Mouse (Mus musculus): ENCODE measurements around the gene Enpp7. TPM values are rescaled to one million over a fixed set of nuclear protein-coding genes. Genes with fewer than 3 reads are reported as not detected.
A peak's percentile ranks its signal among the peaks of the same experiment; 100 is the strongest.

Gene Enpp7
- polyA plus RNA-seq, 1 experiment from 2014 or later = not detected

GRCm38 (mm10) chr11:118998540-118999265 is 10.7 kb downstream of the Enpp7 start:
- no peaks in the 10 kb centered on the region for H3K9me3 ChIP-seq (replicated peaks)
- WGBS = 5% methylated on average over 30 of the region's 30 CpGs
- H3K4me3 ChIP-seq = peak overlapping the region; percentile 20
- peak overlapping the region; percentile 52 for H3K9ac ChIP-seq
- peaks cover 15% of the 10 kb centered on the region for H3K27me3 ChIP-seq
- peak; percentile 68 for ATAC-seq (ENCODE audit: low FRiP score)
- peak overlapping the region; percentile 78 for H3K27ac ChIP-seq
- H3K36me3 ChIP-seq = no peaks in the 10 kb centered on the region
- H3K4me2 ChIP-seq (replicated peaks) = peak overlapping the region; percentile 51
- H3K4me1 ChIP-seq = peaks cover 28% of the 10 kb centered on the region

- no peaks in the 10 kb centered on the region for H3K36me3 ChIP-seq
- peak; percentile 68 for ATAC-seq (ENCODE audit: low FRiP score)
- H3K9ac ChIP-seq = peak overlapping the region; percentile 52; the same call in 1 of the 2 replicates
- H3K4me1 ChIP-seq = peaks cover 28% of the 10 kb centered on the region
- 3% methylated on average over 26 of the region's 26 CpGs for WGBS
- H3K4me3 ChIP-seq = peak overlapping the region; percentile 12
- H3K27ac ChIP-seq = peak overlapping the region; percentile 78
- peaks cover 15% of the 10 kb centered on the region for H3K27me3 ChIP-seq
- H3K9me3 ChIP-seq (replicated peaks) = no peaks in the 10 kb centered on the region
- H3K4me2 ChIP-seq (replicated peaks) = peak overlapping the region; percentile 51
Observed at GRCm38 (mm10) chr11:118999361-118999804, 11.4 kb downstream of the Enpp7 start.

- no peak for ATAC-seq (ENCODE audit: low FRiP score)
- Histone ChIP-seq H3K9ac (no peak overlapping the region), H3K27ac (no peak overlapping the region), H3K9me3 (replicated peaks) (no peaks in the 10 kb centered on the region), H3K4me2 (replicated peaks) (no peak overlapping the region), H3K4me1 (peaks cover 19% of the 10 kb centered on the region), H3K27me3 (peaks cover 10% of the 10 kb centered on the region), H3K36me3 (no peaks in the 10 kb centered on the region), H3K4me3 (no peak overlapping the region)
- WGBS = 71% methylated on average over 2 of the region's 2 CpGs
Observed at GRCm38 (mm10) chr11:119000877-119001276, 12.9 kb downstream of the Enpp7 start.

GRCm38 (mm10) chr11:119001493-119002128 is 13.6 kb downstream of the Enpp7 start:
- no peak overlapping the region for H3K27ac ChIP-seq
- H3K9ac ChIP-seq = no peak overlapping the region
- no peaks in the 10 kb centered on the region for H3K36me3 ChIP-seq
- 63% methylated on average over 4 of the region's 4 CpGs for WGBS
- no peak for ATAC-seq (ENCODE audit: low FRiP score)
- H3K9me3 ChIP-seq (replicated peaks) = no peaks in the 10 kb centered on the region
- peaks cover 10% of the 10 kb centered on the region for H3K27me3 ChIP-seq
- H3K4me3 ChIP-seq = no peak overlapping the region
- no peak overlapping the region for H3K4me2 ChIP-seq (replicated peaks)
- H3K4me1 ChIP-seq = peaks cover 19% of the 10 kb centered on the region

GRCm38 (mm10) chr11:119005547-119006275 is 17.7 kb downstream of the Enpp7 start:
- no peaks in the 10 kb centered on the region for H3K9me3 ChIP-seq (replicated peaks)
- H3K4me2 ChIP-seq (replicated peaks) = no peak overlapping the region
- no peak overlapping the region for H3K9ac ChIP-seq
- H3K4me1 ChIP-seq = no peaks in the 10 kb centered on the region
- no peaks in the 10 kb centered on the region for H3K36me3 ChIP-seq
- no peak overlapping the region for H3K27ac ChIP-seq
- peaks cover 4% of the 10 kb centered on the region for H3K27me3 ChIP-seq
- no peak for ATAC-seq (ENCODE audit: low FRiP score)
- 85% methylated on average over 10 of the region's 10 CpGs for WGBS
- H3K4me3 ChIP-seq = no peak overlapping the region

GRCm38 (mm10) chr11:119006462-119006861 is 18.5 kb downstream of the Enpp7 start:
- Histone ChIP-seq H3K9ac (no peak overlapping the region), H3K4me1 (no peaks in the 10 kb centered on the region), H3K4me3 (no peak overlapping the region), H3K4me2 (replicated peaks) (no peak overlapping the region), H3K36me3 (no peaks in the 10 kb centered on the region), H3K9me3 (replicated peaks) (no peaks in the 10 kb centered on the region), H3K27ac (no peak overlapping the region), H3K27me3 (no peaks in the 10 kb centered on the region)
- 61% methylated on average over 2 of the region's 3 CpGs for WGBS
- no peak for ATAC-seq (ENCODE audit: low FRiP score)

GRCm38 (mm10) chr11:119007461-119008456 is 19.8 kb downstream of the Enpp7 start:
- no peaks in the 10 kb centered on the region for H3K36me3 ChIP-seq
- no peaks in the 10 kb centered on the region for H3K4me1 ChIP-seq
- 18% methylated on average over 21 of the region's 21 CpGs for WGBS
- ATAC-seq (ENCODE audit: low FRiP score) = no peak
- H3K9me3 ChIP-seq (replicated peaks) = no peaks in the 10 kb centered on the region
- peak overlapping the region; percentile 49 for H3K4me2 ChIP-seq (replicated peaks)
- peak overlapping the region; percentile 48 for H3K9ac ChIP-seq
- H3K27ac ChIP-seq = no peak overlapping the region
- H3K27me3 ChIP-seq = no peaks in the 10 kb centered on the region
- H3K4me3 ChIP-seq = peak overlapping the region; percentile 25

- no peaks in the 10 kb centered on the region for H3K36me3 ChIP-seq
- H3K9ac ChIP-seq = no peak overlapping the region
- H3K4me1 ChIP-seq = no peaks in the 10 kb centered on the region
- H3K27me3 ChIP-seq = 0 out of 2 replicates have a peak, but pooled peaks cover 2% of the 10 kb centered on the region
- H3K4me3 ChIP-seq = no peak overlapping the region
- H3K27ac ChIP-seq = no peak overlapping the region
- no peak for ATAC-seq (ENCODE audit: low FRiP score)
- H3K4me2 ChIP-seq (replicated peaks) = no peak overlapping the region
- WGBS = 85% methylated on average over 7 of the region's 7 CpGs
- H3K9me3 ChIP-seq (replicated peaks) = no peaks in the 10 kb centered on the region
Observed at GRCm38 (mm10) chr11:119014455-119014854, 26.5 kb downstream of the Enpp7 start.

GRCm38 (mm10) chr11:119017506-119017905 is 29.5 kb downstream of the Enpp7 start:
- Histone ChIP-seq H3K9me3 (replicated peaks) (no peaks in the 10 kb centered on the region), H3K4me3 (no peak overlapping the region), H3K36me3 (no peaks in the 10 kb centered on the region), H3K27me3 (peaks cover 14% of the 10 kb centered on the region), H3K27ac (no peak overlapping the region), H3K4me1 (peaks cover 8% of the 10 kb centered on the region; the same call in 1 of the 2 replicates), H3K4me2 (replicated peaks) (no peak overlapping the region), H3K9ac (no peak overlapping the region)
- 31% methylated on average over 7 of the region's 7 CpGs for WGBS
- no peak for ATAC-seq (ENCODE audit: low FRiP score)

GRCm38 (mm10) chr11:119021180-119021579 is 33.2 kb downstream of the Enpp7 start:
- Histone ChIP-seq H3K9me3 (replicated peaks) (no peaks in the 10 kb centered on the region), H3K36me3 (peaks cover 3% of the 10 kb centered on the region; the same call in 1 of the 2 replicates), H3K27ac (no peak overlapping the region), H3K4me1 (peaks cover 34% of the 10 kb centered on the region), H3K9ac (no peak overlapping the region), H3K4me3 (no peak overlapping the region), H3K4me2 (replicated peaks) (no peak overlapping the region), H3K27me3 (peaks cover 14% of the 10 kb centered on the region)
- ATAC-seq (ENCODE audit: low FRiP score) = no peak
- WGBS = 95% methylated on average over 7 of the region's 7 CpGs

GRCm38 (mm10) chr11:119022068-119022894 is 34.3 kb downstream of the Enpp7 start:
- Histone ChIP-seq H3K36me3 (peaks cover 14% of the 10 kb centered on the region), H3K4me3 (peak overlapping the region; percentile 97), H3K27ac (peak overlapping the region; percentile 94), H3K4me1 (peaks cover 44% of the 10 kb centered on the region), H3K4me2 (replicated peaks) (peak overlapping the region; percentile 96), H3K27me3 (peaks cover 14% of the 10 kb centered on the region), H3K9ac (peak overlapping the region; percentile 98), H3K9me3 (replicated peaks) (no peaks in the 10 kb centered on the region)
- no peak; the same call in 1 of the 2 replicates for ATAC-seq (ENCODE audit: low FRiP score)
- 6% methylated on average over 42 of the region's 42 CpGs for WGBS
